Mouse (Mus musculus): ENCODE measurements around the gene Pitx3. TPM values are rescaled to one million over a fixed set of nuclear protein-coding genes. Genes with fewer than 3 reads are reported as not detected.
A peak's percentile ranks its signal among the peaks of the same experiment; 100 is the strongest.
"Not testable (repeated sequence)": the region's sequence is repeated elsewhere in the genome, so short reads cannot be mapped to it uniquely, and the experiment has no call there.

Pitx3 gene
- 0.66 and 0.74 TPM in 2 replicates for polyA plus RNA-seq (2015; fragmentation: Nextera tagmentation; extraction: Ambion mirVana)

GRCm38 (mm10) chr19:46147511-46148371, at the start of gene Pitx3:
Gene Pitx3 (minus strand): TSS chr19:46148326.
- Histone ChIP-seq H3K9ac (peak within 1 kb of the TSS; percentile 75), H3K4me2 (peak within 1 kb of the TSS; percentile 90), H3K9me3 (no peaks in the 10 kb centered on the region), H3K4me3 (peak within 1 kb of the TSS; percentile 68), H3K4me1 (peaks cover 27% of the 10 kb centered on the region), H3K27me3 (replicated peaks) (peaks cover 82% of the 10 kb centered on the region), H3K27ac (replicated peaks) (no peak within 1 kb of the TSS), H3K36me3 (no peaks in the 10 kb centered on the region)
- WGBS: under 1% methylated on average over 45 of the region's 47 CpGs
- ATAC-seq (ENCODE audit: extremely low read depth, insufficient number of reproducible peaks, low FRiP score, low TSS enrichment): no peak

DNA sequence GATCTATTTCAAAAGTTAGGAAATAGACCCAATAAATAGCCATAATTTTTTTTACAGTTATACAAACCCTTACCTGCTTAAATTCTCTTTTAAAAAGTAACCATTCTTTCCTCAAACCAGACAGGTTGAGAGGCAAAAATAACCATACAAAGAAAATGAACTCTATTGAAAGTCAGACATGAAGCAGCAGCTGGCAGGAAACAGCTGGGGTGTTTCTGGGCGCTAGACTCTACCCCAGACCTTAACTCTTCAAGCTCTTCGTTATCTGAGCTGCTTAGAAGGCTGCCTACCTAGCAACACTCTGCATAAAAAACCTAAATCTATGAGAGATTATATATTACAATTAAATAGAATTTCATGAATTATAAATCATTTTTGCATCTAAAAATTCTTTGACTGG, 39.1 kb upstream of the Pitx3 start:
- no peak for ATAC-seq (ENCODE audit: extremely low read depth, insufficient number of reproducible peaks, low FRiP score, low TSS enrichment)
- peaks cover 32% of the 10 kb centered on the region for H3K4me1 ChIP-seq
- no peak overlapping the region for H3K4me2 ChIP-seq
- H3K9ac ChIP-seq: no peak overlapping the region
- H3K27me3 ChIP-seq (replicated peaks): no peaks in the 10 kb centered on the region
- H3K27ac ChIP-seq (replicated peaks): 0 out of 2 replicates have a peak overlapping the region, but pooled peaks have one; percentile 79
- no peak overlapping the region for H3K4me3 ChIP-seq
- 48% methylated on average over 2 of the region's 2 CpGs for WGBS
- H3K36me3 ChIP-seq: peaks cover 10% of the 10 kb centered on the region
- H3K9me3 ChIP-seq: no peaks in the 10 kb centered on the region

GRCm38 (mm10) chr19:46186611-46187010, 38.5 kb upstream of the Pitx3 start:
- Histone ChIP-seq H3K36me3 (peaks cover 11% of the 10 kb centered on the region), H3K27ac (replicated peaks) (peak overlapping the region; percentile 79), H3K4me3 (peak overlapping the region; percentile 11; the same call in 1 of the 2 replicates), H3K9me3 (no peaks in the 10 kb centered on the region), H3K9ac (0 out of 2 replicates have a peak overlapping the region, but pooled peaks have one; percentile 54), H3K4me2 (peak overlapping the region; percentile 54), H3K27me3 (replicated peaks) (no peaks in the 10 kb centered on the region), H3K4me1 (peaks cover 27% of the 10 kb centered on the region)
- no peak for ATAC-seq (ENCODE audit: extremely low read depth, insufficient number of reproducible peaks, low FRiP score, low TSS enrichment)
- 10% methylated on average over 3 of the region's 3 CpGs for WGBS

DNA sequence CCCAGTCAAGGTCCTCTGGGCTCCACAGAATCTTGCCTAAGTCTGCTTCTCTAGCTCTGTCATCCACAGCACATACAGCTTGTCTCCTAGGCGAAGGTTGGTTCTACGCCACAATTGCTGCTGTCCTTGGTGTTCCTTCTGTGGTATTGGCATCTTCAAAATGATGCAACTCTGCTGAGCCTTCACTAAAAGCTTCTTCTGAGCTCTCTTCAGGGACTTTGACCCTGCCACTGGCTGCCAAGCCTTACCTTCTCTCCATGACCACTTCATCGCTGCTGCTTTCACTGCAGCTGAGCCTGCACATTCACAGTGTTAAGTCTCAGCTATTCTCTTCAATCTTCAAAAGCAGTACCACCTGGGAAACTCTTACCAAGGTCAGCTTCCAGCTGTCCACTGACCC, 34.1 kb upstream of the Pitx3 start:
- Histone ChIP-seq H3K9ac (no peak overlapping the region), H3K4me3 (no peak overlapping the region), H3K27me3 (replicated peaks) (no peaks in the 10 kb centered on the region), H3K9me3 (no peaks in the 10 kb centered on the region), H3K27ac (replicated peaks) (no peak overlapping the region), H3K36me3 (peaks cover 14% of the 10 kb centered on the region), H3K4me1 (peaks cover 26% of the 10 kb centered on the region), H3K4me2 (no peak overlapping the region)
- ATAC-seq (ENCODE audit: extremely low read depth, insufficient number of reproducible peaks, low FRiP score, low TSS enrichment): no peak
- 90% methylated on average over 3 of the region's 3 CpGs for WGBS

- 88% methylated on average over 2 of the region's 2 CpGs for WGBS
- Histone ChIP-seq H3K9me3 (no peaks in the 10 kb centered on the region), H3K27me3 (replicated peaks) (no peaks in the 10 kb centered on the region), H3K4me3 (no peak overlapping the region), H3K9ac (no peak overlapping the region), H3K27ac (replicated peaks) (no peak overlapping the region), H3K4me1 (peaks cover 7% of the 10 kb centered on the region), H3K4me2 (no peak overlapping the region), H3K36me3 (peaks cover 14% of the 10 kb centered on the region)
- ATAC-seq (ENCODE audit: extremely low read depth, insufficient number of reproducible peaks, low FRiP score, low TSS enrichment): no peak
Measured at GRCm38 (mm10) chr19:46180274-46180673, 32.1 kb upstream of the Pitx3 start.

DNA sequence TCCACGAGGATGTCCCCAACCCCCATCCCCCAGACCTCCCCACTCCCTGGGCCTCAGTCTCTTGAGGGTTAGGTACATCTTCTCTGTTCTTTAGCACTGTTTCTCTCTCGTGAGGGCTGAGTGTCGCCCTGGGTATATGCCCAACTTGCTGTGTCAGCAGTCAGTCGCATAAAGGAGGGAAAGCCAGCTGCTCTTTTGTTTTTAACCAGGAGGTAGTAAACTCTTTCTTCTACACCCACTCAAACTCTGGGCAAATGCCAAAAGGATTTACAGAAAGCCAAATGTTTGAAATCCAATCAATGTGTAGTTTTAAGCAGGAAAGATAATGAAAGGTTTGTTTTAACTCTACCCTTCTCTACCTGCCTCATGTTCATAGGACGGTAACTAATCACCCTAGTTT, 28.9 kb upstream of the Pitx3 start:
- WGBS: 59% methylated on average over 5 of the region's 5 CpGs
- no peak for ATAC-seq (ENCODE audit: extremely low read depth, insufficient number of reproducible peaks, low FRiP score, low TSS enrichment)

GRCm38 (mm10) chr19:46175173-46175572, 27.0 kb upstream of the Pitx3 start:
- Histone ChIP-seq H3K4me3 (no peak overlapping the region), H3K36me3 (peaks cover 36% of the 10 kb centered on the region), H3K27ac (replicated peaks) (no peak overlapping the region), H3K9ac (no peak overlapping the region), H3K4me2 (no peak overlapping the region), H3K4me1 (peaks cover 5% of the 10 kb centered on the region; the same call in 1 of the 2 replicates), H3K27me3 (replicated peaks) (no peaks in the 10 kb centered on the region), H3K9me3 (no peaks in the 10 kb centered on the region)
- no peak for ATAC-seq (ENCODE audit: extremely low read depth, insufficient number of reproducible peaks, low FRiP score, low TSS enrichment)

More for the DNA sequence above, 28.9 kb upstream of the Pitx3 start:
- no peak overlapping the region for H3K4me2 ChIP-seq
- no peak overlapping the region for H3K9ac ChIP-seq
- H3K9me3 ChIP-seq: no peaks in the 10 kb centered on the region
- peaks cover 5% of the 10 kb centered on the region; the same call in 1 of the 2 replicates for H3K4me1 ChIP-seq
- H3K27ac ChIP-seq (replicated peaks): no peak overlapping the region
- H3K36me3 ChIP-seq: peaks cover 20% of the 10 kb centered on the region
- H3K27me3 ChIP-seq (replicated peaks): no peaks in the 10 kb centered on the region
- no peak overlapping the region for H3K4me3 ChIP-seq

GRCm38 (mm10) chr19:46172541-46172940, 24.4 kb upstream of the Pitx3 start:
- no peak overlapping the region for H3K9ac ChIP-seq
- no peak overlapping the region for H3K27ac ChIP-seq (replicated peaks)
- no peak overlapping the region for H3K4me2 ChIP-seq
- no peak for ATAC-seq (ENCODE audit: extremely low read depth, insufficient number of reproducible peaks, low FRiP score, low TSS enrichment)
- H3K4me1 ChIP-seq: peaks cover 2% of the 10 kb centered on the region; the same call in 1 of the 2 replicates
- no peaks in the 10 kb centered on the region for H3K9me3 ChIP-seq
- no peaks in the 10 kb centered on the region for H3K27me3 ChIP-seq (replicated peaks)
- no peak overlapping the region for H3K4me3 ChIP-seq
- peaks cover 39% of the 10 kb centered on the region for H3K36me3 ChIP-seq
- 78% methylated on average over 5 of the region's 5 CpGs for WGBS

DNA sequence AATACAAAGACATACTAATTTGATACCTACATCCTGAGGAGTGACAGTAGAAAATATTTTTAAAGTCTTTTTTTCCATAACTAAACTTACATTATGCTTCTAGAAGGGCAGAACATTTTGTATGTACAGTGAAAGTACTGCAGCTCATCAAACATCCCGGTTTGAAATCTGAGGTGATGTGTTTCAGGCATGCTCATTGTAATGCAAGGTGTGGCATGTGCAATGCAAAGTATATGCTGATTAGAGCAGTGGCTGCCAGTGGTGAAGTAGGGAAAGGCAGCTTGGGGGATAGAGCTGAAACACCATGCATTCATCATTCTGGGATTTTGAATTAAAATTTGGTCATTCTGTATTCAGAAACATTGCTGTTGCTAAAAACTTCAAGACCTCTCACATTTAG, 21.8 kb upstream of the Pitx3 start:
- ATAC-seq (ENCODE audit: extremely low read depth, insufficient number of reproducible peaks, low FRiP score, low TSS enrichment): no peak
- H3K9ac ChIP-seq: no peak overlapping the region
- H3K27me3 ChIP-seq (replicated peaks): no peaks in the 10 kb centered on the region
- H3K36me3 ChIP-seq: peaks cover 62% of the 10 kb centered on the region
- H3K4me2 ChIP-seq: no peak overlapping the region
- H3K4me3 ChIP-seq: no peak overlapping the region
- H3K9me3 ChIP-seq: no peaks in the 10 kb centered on the region
- whole genome bisulfite sequencing: 53% methylated on average over 1 of the region's 1 CpGs
- no peak overlapping the region for H3K27ac ChIP-seq (replicated peaks)
- no peaks in the 10 kb centered on the region for H3K4me1 ChIP-seq

DNA sequence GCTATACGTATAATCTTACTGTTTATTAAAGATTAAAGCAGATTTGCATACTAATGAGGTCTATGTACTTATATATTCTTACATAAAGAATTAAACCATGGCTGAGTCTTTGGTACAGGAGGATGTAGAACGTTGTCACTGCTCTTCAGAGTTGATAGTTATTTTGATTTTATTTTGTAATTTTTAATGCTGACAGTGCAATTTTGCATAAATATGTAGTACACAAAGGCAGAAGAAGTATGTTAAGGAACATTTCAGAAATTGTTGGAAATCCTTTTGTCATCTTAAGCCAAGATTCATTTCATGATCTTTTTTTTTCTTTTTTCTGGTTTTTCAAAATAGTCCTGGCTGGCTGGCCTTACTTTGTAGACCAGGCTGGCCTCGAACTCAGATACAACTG, 21.3 kb upstream of the Pitx3 start:
- peaks cover 67% of the 10 kb centered on the region for H3K36me3 ChIP-seq
- H3K9ac ChIP-seq: no peak overlapping the region
- WGBS: 80% methylated on average over 3 of the region's 3 CpGs
- no peak overlapping the region for H3K4me3 ChIP-seq
- H3K4me1 ChIP-seq: no peaks in the 10 kb centered on the region
- no peak for ATAC-seq (ENCODE audit: extremely low read depth, insufficient number of reproducible peaks, low FRiP score, low TSS enrichment)
- no peaks in the 10 kb centered on the region for H3K9me3 ChIP-seq
- H3K27me3 ChIP-seq (replicated peaks): no peaks in the 10 kb centered on the region
- H3K27ac ChIP-seq (replicated peaks): no peak overlapping the region
- no peak overlapping the region for H3K4me2 ChIP-seq

DNA sequence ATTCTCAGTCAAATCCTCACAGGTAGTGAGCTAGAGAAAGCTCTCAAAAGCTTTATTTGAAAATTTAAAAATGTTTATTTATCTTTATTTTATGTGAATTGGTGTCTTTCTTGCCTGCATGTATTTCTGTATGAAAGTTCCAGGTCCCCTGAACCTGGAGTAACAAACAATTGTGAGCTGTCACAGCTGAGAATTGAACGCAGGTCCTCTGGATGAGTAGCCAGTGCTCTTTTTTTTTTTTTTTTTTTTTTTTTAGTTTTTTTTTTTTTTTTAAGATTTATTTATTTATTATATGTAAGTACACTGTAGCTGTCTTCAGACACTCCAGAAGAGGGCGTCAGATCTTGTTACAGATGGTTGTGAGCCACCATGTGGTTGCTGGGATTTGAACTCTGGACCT, 19.0 kb upstream of the Pitx3 start:
- H3K27me3 ChIP-seq (replicated peaks); H3K27ac ChIP-seq (replicated peaks); H3K4me3 ChIP-seq; H3K9ac ChIP-seq; H3K9me3 ChIP-seq; H3K4me1 ChIP-seq; ATAC-seq (ENCODE audit: extremely low read depth, insufficient number of reproducible peaks, low FRiP score, low TSS enrichment); H3K4me2 ChIP-seq: not testable (repeated sequence)
- H3K36me3 ChIP-seq: peaks cover 67% of the 10 kb centered on the region
- WGBS: 96% methylated on average over 1 of the region's 2 CpGs

DNA sequence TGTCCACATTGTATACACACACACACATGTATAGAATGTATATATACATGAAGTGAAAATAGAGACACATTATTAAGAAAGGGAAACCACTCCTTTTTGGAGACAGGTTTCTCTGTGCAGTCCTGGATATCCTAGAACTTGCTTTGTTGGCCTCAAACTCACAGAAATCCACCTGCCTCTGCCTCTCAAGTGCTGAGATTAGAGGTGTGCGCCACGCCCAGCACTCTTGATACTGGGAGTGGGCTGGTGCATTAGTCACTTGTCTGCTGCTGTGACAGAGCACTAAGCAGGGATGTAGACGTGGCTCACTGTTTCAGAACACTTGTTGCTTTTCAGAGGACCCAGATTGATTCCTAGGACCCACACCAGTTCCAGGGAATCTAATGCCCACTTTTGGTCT, 17.8 kb upstream of the Pitx3 start:
- no peak overlapping the region for H3K9ac ChIP-seq
- no peak overlapping the region for H3K27ac ChIP-seq (replicated peaks)
- WGBS: 90% methylated on average over 3 of the region's 3 CpGs
- H3K27me3 ChIP-seq (replicated peaks): no peaks in the 10 kb centered on the region
- H3K4me2 ChIP-seq: no peak overlapping the region
- ATAC-seq (ENCODE audit: extremely low read depth, insufficient number of reproducible peaks, low FRiP score, low TSS enrichment): no peak
- H3K9me3 ChIP-seq: no peaks in the 10 kb centered on the region
- no peak overlapping the region for H3K4me3 ChIP-seq
- H3K36me3 ChIP-seq: peaks cover 56% of the 10 kb centered on the region
- no peaks in the 10 kb centered on the region for H3K4me1 ChIP-seq
